Comparison of ENCODE assay signal across 9 mouse cellular contexts in genomic region chr1:169051085-169051862, GRCm38 (mm10).
DNase-seq lines count a peak whose midpoint lies in the region; ATAC-seq and TF ChIP-seq lines count a peak whose summit lies in the region.
"Had no signal": no experiment of that assay in that cellular context is flagged by ENCODE, and none has a peak within 500 bp of the region (broad histone marks: within the 10 kb centered on the region; RNA-seq: fewer than 3 reads in every experiment).

No protein-coding gene starts in this region.

- no peak overlapping the region for H3K4me3 ChIP-seq in lung, embryonic 14.5 days (ENCODE audit: low read depth, low read length)
- peak overlapping the region; percentile 32 for H3K4me3 ChIP-seq in hindbrain, embryonic 10.5 days
- no peak overlapping the region for H3K4me3 ChIP-seq in midbrain, embryonic 11.5 days (ENCODE audit: low read depth, low read length)
- H3K4me3 ChIP-seq: lung, embryonic 15.5 days had no signal

- no peaks in the 10 kb centered on the region for H3K9me3 ChIP-seq in lung, embryonic 14.5 days (ENCODE audit: low read depth, low read length)
- H3K9me3 ChIP-seq in hindbrain, embryonic 10.5 days: no peaks in the 10 kb centered on the region
- H3K9me3 ChIP-seq in midbrain, embryonic 11.5 days (ENCODE audit: control insufficient read depth, low read length): no peaks in the 10 kb centered on the region
- H3K9me3 ChIP-seq: lung, embryonic 15.5 days had no signal

- no peak overlapping the region for H3K9ac ChIP-seq in lung, embryonic 14.5 days
- no peak overlapping the region for H3K9ac ChIP-seq in midbrain, embryonic 11.5 days (ENCODE audit: low read length)
- H3K9ac ChIP-seq: lung, embryonic 15.5 days had no signal

- 27% methylated on average over 11 of the region's 11 CpGs for WGBS in lung, embryonic 14.5 days
- 43% methylated on average over 11 of the region's 11 CpGs for WGBS in hindbrain, embryonic 10.5 days
- WGBS in midbrain, embryonic 11.5 days: 25% methylated on average over 11 of the region's 11 CpGs

- H3K4me1 ChIP-seq in lung, embryonic 14.5 days (ENCODE audit: insufficient read depth): no peaks in the 10 kb centered on the region
- peaks cover 9% of the 10 kb centered on the region for H3K4me1 ChIP-seq in hindbrain, embryonic 10.5 days (replicated peaks)
- H3K4me1 ChIP-seq in midbrain, embryonic 11.5 days (ENCODE audit: control insufficient read depth, insufficient read depth, low read length): no peaks in the 10 kb centered on the region; the same call in 1 of the 2 replicates
- H3K4me1 ChIP-seq: lung, embryonic 15.5 days had no signal

- no peaks in the 10 kb centered on the region for H3K36me3 ChIP-seq in lung, embryonic 14.5 days (ENCODE audit: insufficient read depth)
- no peaks in the 10 kb centered on the region for H3K36me3 ChIP-seq in hindbrain, embryonic 10.5 days
- H3K36me3 ChIP-seq in midbrain, embryonic 11.5 days (ENCODE audit: control insufficient read depth, insufficient read depth, low read length): no peaks in the 10 kb centered on the region
- H3K36me3 ChIP-seq: lung, embryonic 15.5 days had no signal

- 0 out of 2 replicates have a peak, but pooled peaks have one; percentile 49 for ATAC-seq in lung, embryonic 14.5 days (ENCODE audit: insufficient read depth)
- peak; percentile 96 for ATAC-seq in midbrain, embryonic 11.5 days (ENCODE audit: low FRiP score)
- no peak for ATAC-seq in frontal cortex, adult (ENCODE audit: low TSS enrichment)
- ATAC-seq in megakaryocyte progenitor cell, adult 5-6 weeks (replicated peaks; ENCODE audit: poor library complexity): no peak

- H3K27me3 ChIP-seq in lung, embryonic 14.5 days (ENCODE audit: insufficient read depth, low read length): no peaks in the 10 kb centered on the region
- H3K27me3 ChIP-seq in hindbrain, embryonic 10.5 days (ENCODE audit: insufficient read depth, poor library complexity, severe bottlenecking): peaks cover 20% of the 10 kb centered on the region
- H3K27me3 ChIP-seq in midbrain, embryonic 11.5 days (ENCODE audit: control insufficient read depth, insufficient read depth, low read length): no peaks in the 10 kb centered on the region
- H3K27me3 ChIP-seq: lung, embryonic 15.5 days had no signal

- H3K4me2 ChIP-seq in lung, embryonic 14.5 days: no peak overlapping the region
- peak overlapping the region; percentile 19; the same call in 1 of the 2 replicates for H3K4me2 ChIP-seq in midbrain, embryonic 11.5 days
- H3K4me2 ChIP-seq: lung, embryonic 15.5 days had no signal

- no peak for TF ChIP-seq CTCF in lung, embryonic 14.5 days (IDR thresholded peaks at IDR 0.05; ENCODE audit: low read depth)

- DNase-seq in lung, embryonic 14.5 days: peak; percentile 27
- DNase-seq in lung, adult 18-20 months: no peak
- DNase-seq in hindbrain, embryonic 10.5 days (ENCODE audit: low spot score): peak; percentile 60
- peak; percentile 88 for DNase-seq in midbrain, embryonic 11.5 days (ENCODE audit: low spot score, missing footprints)
- DNase-seq in heart, postnatal 25 days (ENCODE audit: low spot score): no peak
- no peak for DNase-seq in right cerebral cortex, postnatal 14 days

- no peak overlapping the region for H3K27ac ChIP-seq in lung, embryonic 14.5 days (ENCODE audit: low read depth)
- H3K27ac ChIP-seq in hindbrain, embryonic 10.5 days: peak overlapping the region; percentile 66; the same call in 1 of the 2 replicates
- no peak overlapping the region for H3K27ac ChIP-seq in midbrain, embryonic 11.5 days (ENCODE audit: low read depth, low read length)
- H3K27ac ChIP-seq: lung, embryonic 15.5 days had no signal

- intact Hi-C loops in heart, postnatal 25 days (cut with DNase I): no loop called here

Comparison
In these comparisons a context has a peak if more than half of its experiments do, and no peak if none do; other contexts are left out.
1. DNase-seq: peak in lung, embryonic 14.5 days (single experiment), hindbrain, embryonic 10.5 days (single experiment) and midbrain, embryonic 11.5 days (single experiment); none in lung, adult 18-20 months (0 of 2), heart, postnatal 25 days (single experiment) and right cerebral cortex, postnatal 14 days (single experiment).
2. ATAC-seq: peak in lung, embryonic 14.5 days (single experiment) and midbrain, embryonic 11.5 days (single experiment); none in frontal cortex, adult (single experiment) and megakaryocyte progenitor cell, adult 5-6 weeks (single experiment).